Mouse (Mus musculus) neutrophil, adult 5-6 weeks (primary cell): ENCODE results near the gene Scn1a. TPM values are rescaled to one million over a fixed set of nuclear protein-coding genes. Genes with fewer than 3 reads are reported as not detected.

Source experiments
- ATAC-seq: fragments of 151-379, 151-347 bp; 2 replicates; pipeline ENCODE4 v1.8.0; 2017; ENCODE audit warnings: mild to moderate bottlenecking, moderate TSS enrichment; ENCODE audit not compliant: insufficient number of reproducible peaks, poor library complexity, low FRiP score, severe bottlenecking; ENCODE audit errors: extremely low read depth
- total RNA-seq: library from RNA; stranded (forward); fragments of 200-1000 nt; gene quantifications from 2 replicates; pipeline ENCODE4 v1.2.3, GENCODE M21; 2017

The Scn1a gene
- total RNA-seq, 1 experiment from 2014 or later, result not detected

- ATAC-seq, result no peak
These were observed 168.1 kb downstream of the Scn1a start for GRCm38 (mm10) chr2:66272551-66272950.

- peak; percentile 94 for ATAC-seq
These were observed 184.2 kb downstream of the Scn1a start, which contains the start of gene Ttc21b for GRCm38 (mm10) chr2:66256220-66257131. Gene Ttc21b (minus strand): TSS chr2:66256617.

- ATAC-seq, result no peak
These were observed 196.6 kb downstream of the Scn1a start for GRCm38 (mm10) chr2:66244013-66244412.

GRCm38 (mm10) chr2:66240334-66240733 lies 200.3 kb downstream of the Scn1a start:
- ATAC-seq, result no peak

DNA sequence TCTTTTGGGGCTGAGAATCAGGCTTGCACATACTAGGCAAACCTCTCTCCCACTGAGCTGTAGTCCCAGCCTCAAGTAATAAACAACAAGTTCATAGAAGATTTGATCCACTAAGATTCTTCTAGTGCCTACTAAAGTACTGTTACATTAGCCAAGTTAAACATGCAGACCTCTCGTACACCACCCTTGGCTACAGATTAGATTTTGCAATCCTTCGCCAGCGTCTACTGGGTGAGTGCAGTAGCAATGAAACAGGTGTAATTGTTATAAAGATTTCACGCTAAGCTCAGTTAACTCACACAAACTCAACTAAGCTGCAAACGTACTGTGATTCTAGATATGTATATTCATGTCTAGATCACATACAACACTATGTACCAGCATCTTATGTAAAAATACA lies 201.8 kb downstream of the Scn1a start:
- no peak for ATAC-seq

DNA sequence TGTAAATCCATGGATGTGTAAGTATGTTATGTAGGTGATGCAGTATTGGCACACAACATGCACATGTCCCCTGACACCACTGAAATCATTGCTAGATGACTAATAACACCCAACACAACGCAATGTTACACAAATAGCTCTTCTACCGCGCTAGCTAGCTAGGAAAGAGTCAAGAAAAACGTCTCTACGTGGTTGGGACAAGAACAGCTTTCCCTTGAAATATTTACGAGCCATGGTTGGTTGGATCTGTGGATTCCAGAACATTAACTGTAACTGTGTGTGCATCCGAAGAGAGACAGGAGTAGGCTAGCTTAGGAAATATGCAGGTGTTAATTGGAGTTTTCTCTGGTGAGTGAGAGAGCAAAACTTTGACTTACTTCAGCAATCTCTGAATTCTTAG lies 219.7 kb downstream of the Scn1a start:
- ATAC-seq, result no peak

Other genes with a start within 250 kb of the Scn1a start
- 3.9 and 4.8 TPM in 2 replicates for gene Ttc21b, start 184.2 kb downstream of the Scn1a start, total RNA-seq
- not detected in 2 replicates for gene Scn9a, start 194.1 kb upstream of the Scn1a start, total RNA-seq